ENCODE assay signal across 14 mouse cellular contexts in genomic region chr5:119681833-119682210, GRCm38 (mm10). TPM values are rescaled to one million over a fixed set of nuclear protein-coding genes. Genes with fewer than 3 reads are reported as not detected.
DNase-seq lines count a peak whose midpoint lies in the region; ATAC-seq lines count a peak whose summit lies in the region.
"Had no signal": no experiment of that assay in that cellular context is flagged by ENCODE, and none has a peak within 500 bp of the region (broad histone marks: within the 10 kb centered on the region; RNA-seq: fewer than 3 reads in every experiment).

No protein-coding gene starts in this region.

- H3K27me3 ChIP-seq in kidney, embryonic 14.5 days (ENCODE audit: control insufficient read depth, insufficient read depth, low read length): peaks cover 82% of the 10 kb centered on the region
- H3K27me3 ChIP-seq in embryonic facial prominence, embryonic 15.5 days: peaks cover 41% of the 10 kb centered on the region
- peaks cover 100% of the 10 kb centered on the region for H3K27me3 ChIP-seq in hindbrain, embryonic 14.5 days (ENCODE audit: control insufficient read depth, insufficient read depth, low read length)

- H3K4me1 ChIP-seq in kidney, embryonic 14.5 days (ENCODE audit: control insufficient read depth, insufficient read depth, low read length): no peaks in the 10 kb centered on the region; the same call in 1 of the 2 replicates
- peaks cover 53% of the 10 kb centered on the region for H3K4me1 ChIP-seq in embryonic facial prominence, embryonic 15.5 days
- H3K4me1 ChIP-seq in hindbrain, embryonic 14.5 days (replicated peaks; ENCODE audit: control insufficient read depth, insufficient read depth, low read length): no peaks in the 10 kb centered on the region

- 26% methylated on average over 4 of the region's 4 CpGs for WGBS in kidney, embryonic 14.5 days
- 31% methylated on average over 4 of the region's 4 CpGs for WGBS in embryonic facial prominence, embryonic 15.5 days
- 9% methylated on average over 4 of the region's 4 CpGs for WGBS in hindbrain, embryonic 14.5 days

- peak overlapping the region; percentile 30; the same call in 1 of the 2 replicates for H3K4me3 ChIP-seq in kidney, embryonic 14.5 days (ENCODE audit: low read length)
- peak overlapping the region; percentile 38 for H3K4me3 ChIP-seq in embryonic facial prominence, embryonic 15.5 days (replicated peaks)
- no peak overlapping the region for H3K4me3 ChIP-seq in hindbrain, embryonic 14.5 days (replicated peaks; ENCODE audit: low read length)
- H3K4me3 ChIP-seq: forebrain, embryonic 12.5 days; stomach, embryonic 15.5 days had no signal

- peaks cover 29% of the 10 kb centered on the region; the same call in 1 of the 2 replicates for H3K36me3 ChIP-seq in kidney, embryonic 14.5 days (ENCODE audit: control insufficient read depth, insufficient read depth, low read length)
- H3K36me3 ChIP-seq in embryonic facial prominence, embryonic 15.5 days: peaks cover 9% of the 10 kb centered on the region; the same call in 1 of the 2 replicates
- H3K36me3 ChIP-seq in hindbrain, embryonic 14.5 days (replicated peaks; ENCODE audit: control insufficient read depth, insufficient read depth): no peaks in the 10 kb centered on the region
- H3K36me3 ChIP-seq: forebrain, embryonic 12.5 days; G1E; heart, embryonic 15.5 days; stomach, embryonic 15.5 days had no signal

- peak overlapping the region; percentile 35 for H3K4me2 ChIP-seq in kidney, embryonic 14.5 days (replicated peaks; ENCODE audit: low read depth, low read length)
- peak overlapping the region; percentile 55 for H3K4me2 ChIP-seq in embryonic facial prominence, embryonic 15.5 days (replicated peaks)
- H3K4me2 ChIP-seq in hindbrain, embryonic 14.5 days (replicated peaks): no peak overlapping the region
- H3K4me2 ChIP-seq: forebrain, embryonic 12.5 days; stomach, embryonic 15.5 days had no signal

- DNase-seq in kidney, postnatal 25 days: no peak
- DNase-seq in urinary bladder, postnatal 25 days (ENCODE audit: low spot score): peak; percentile 29
- no peak for DNase-seq in urinary bladder, adult 2 months (ENCODE audit: low spot score)
- DNase-seq in layer of hippocampus, postnatal 14 days (ENCODE audit: low spot score in 2 of 2): no peak
- DNase-seq in hindbrain, embryonic 14.5 days (ENCODE audit: low spot score): no peak
- DNase-seq: left cerebral cortex, postnatal 4 days; right cerebral cortex, postnatal 4 days had no signal

- H3K9me3 ChIP-seq in kidney, embryonic 14.5 days (ENCODE audit: control insufficient read depth, low read length): no peaks in the 10 kb centered on the region
- H3K9me3 ChIP-seq in embryonic facial prominence, embryonic 15.5 days (replicated peaks): no peaks in the 10 kb centered on the region
- no peaks in the 10 kb centered on the region for H3K9me3 ChIP-seq in hindbrain, embryonic 14.5 days (ENCODE audit: control insufficient read depth, low read length)
- H3K9me3 ChIP-seq: forebrain, embryonic 12.5 days; heart, embryonic 15.5 days; stomach, embryonic 15.5 days had no signal

- peak overlapping the region; percentile 9; the same call in 1 of the 2 replicates for H3K9ac ChIP-seq in kidney, embryonic 14.5 days (ENCODE audit: low read depth, low read length)
- H3K9ac ChIP-seq in embryonic facial prominence, embryonic 15.5 days: no peak overlapping the region
- H3K9ac ChIP-seq in hindbrain, embryonic 14.5 days: no peak overlapping the region
- H3K9ac ChIP-seq: forebrain, embryonic 12.5 days; heart, embryonic 15.5 days; stomach, embryonic 15.5 days had no signal

- ATAC-seq in kidney, embryonic 14.5 days (ENCODE audit: low FRiP score, low TSS enrichment): no peak
- no peak for ATAC-seq in embryonic facial prominence, embryonic 15.5 days (ENCODE audit: insufficient number of reproducible peaks, low FRiP score, low TSS enrichment, low read depth)
- ATAC-seq in hindbrain, embryonic 14.5 days (ENCODE audit: low FRiP score): no peak
- ATAC-seq: activated CD4-positive, CD25-positive, alpha-beta regulatory T cell, adult 4 months had no signal

- H3K27ac ChIP-seq in kidney, embryonic 14.5 days (ENCODE audit: low read depth, low read length): peak overlapping the region; percentile 74; the same call in 1 of the 2 replicates
- peak overlapping the region; percentile 81 for H3K27ac ChIP-seq in embryonic facial prominence, embryonic 15.5 days (replicated peaks)
- no peak overlapping the region for H3K27ac ChIP-seq in hindbrain, embryonic 14.5 days
- H3K27ac ChIP-seq: forebrain, embryonic 12.5 days; heart, embryonic 15.5 days; stomach, embryonic 15.5 days had no signal

RNA-seq across cellular contexts. Expression of gene Tbx3, which starts 11.4 kb away (rescaled TPM):
- 31.7 and 53.3 TPM in 2 replicates for polyA plus RNA-seq in kidney, embryonic 14.5 days (2014; fragmentation: Nextera tagmentation; extraction: Ambion mirVana)
- 40.4 and 54.3 TPM in 2 replicates for polyA plus RNA-seq in urinary bladder, adult 2 months (2012; rRNA removed)
- polyA plus RNA-seq in embryonic facial prominence, embryonic 15.5 days (2015; fragmentation: Nextera tagmentation; extraction: Ambion mirVana): 38.8 and 42.1 TPM in 2 replicates
- 1 to 10 TPM; 3.1 to 3.9 TPM for total RNA-seq in layer of hippocampus, postnatal 14 days (2021)
- polyA plus RNA-seq in hindbrain, embryonic 14.5 days (2014; fragmentation: Nextera tagmentation; extraction: Ambion mirVana): 4.3 and 6.6 TPM in 2 replicates
- polyA plus RNA-seq: activated CD4-positive, CD25-positive, alpha-beta regulatory T cell, adult 4 months; G1E had no signal
